Mouse (Mus musculus) lung, postnatal 0 days (tissue): ENCODE results near the gene Lmf1.

Experiments used
- CTCF ChIP-seq: IDR thresholded peaks from 2 replicates; pipeline ENCODE4 v1.5.1; 2016; ENCODE audit warnings: antibody characterized with exemption, mild to moderate bottlenecking
- EP300 ChIP-seq: IDR thresholded peaks from 2 replicates; pipeline ENCODE4 v1.6.1; 2016; ENCODE audit warnings: antibody characterized with exemption, mild to moderate bottlenecking, control low read depth

DNA sequence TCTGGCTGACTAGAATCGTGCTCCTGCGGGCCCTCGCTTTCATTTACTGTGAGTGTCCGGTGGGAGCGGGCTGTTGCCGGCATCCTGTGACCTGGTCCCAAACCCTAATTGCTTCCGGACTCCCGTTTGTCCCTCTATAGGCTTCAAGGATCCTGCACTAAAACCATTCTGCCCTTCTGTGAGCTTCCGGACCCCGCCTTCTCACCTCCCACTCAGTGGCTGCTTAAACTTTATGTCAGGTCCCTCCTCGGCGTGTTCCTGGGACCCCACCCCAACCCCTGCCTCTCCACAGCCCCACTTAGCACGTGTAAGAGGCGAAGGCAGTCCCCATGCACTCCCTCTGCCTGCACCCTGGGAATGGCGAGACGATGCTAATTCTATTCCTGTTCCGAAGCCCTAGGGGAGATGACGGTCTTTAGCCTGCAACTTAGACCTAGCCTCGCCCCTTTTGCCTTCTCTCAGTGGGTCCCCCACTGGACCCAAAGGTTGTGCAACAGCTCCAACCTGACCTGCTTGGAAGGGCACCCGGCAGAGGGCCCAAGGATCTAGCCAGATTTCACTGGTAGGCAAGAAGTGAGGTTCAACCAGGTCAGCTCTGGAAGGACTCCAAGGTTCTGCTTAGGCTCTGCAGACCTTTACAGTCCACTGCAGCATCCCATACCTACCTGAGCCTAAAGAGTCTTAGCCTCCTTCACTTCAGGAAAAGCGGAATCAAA lies 605 bp downstream of the Lmf1 start:
- TF ChIP-seq CTCF (no peak), EP300 (no peak)
